Mouse (Mus musculus) neural tube, embryonic 10.5 days (tissue): Measurements from ENCODE around the gene Ttc39d.

ENCODE experiments used
- DNase-seq: peaks from one replicate; pipeline ENCODE4 v3.0.0-alpha.2; 2017; ENCODE audit warnings: low spot score; ENCODE audit errors: extremely low spot score

Ttc39d gene

DNA sequence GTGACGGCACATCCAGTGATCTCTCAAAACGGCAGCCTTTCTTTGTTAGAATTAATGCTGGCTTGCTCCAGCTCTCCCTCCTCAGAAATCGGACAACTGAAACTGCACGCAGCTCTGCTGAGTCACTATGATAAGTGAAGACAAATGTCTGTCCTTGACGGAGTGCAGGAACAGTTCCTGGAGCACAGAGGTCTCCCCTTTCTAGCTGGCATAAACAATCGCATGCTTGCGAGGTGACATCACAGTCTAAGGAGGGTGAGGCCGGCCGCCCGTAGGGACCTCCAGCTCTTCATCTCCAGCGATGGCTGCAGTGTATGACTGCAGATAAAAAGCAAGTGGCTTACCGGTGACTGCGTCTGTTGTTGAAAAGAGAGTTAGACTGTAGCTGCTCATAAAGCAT, 47.9 kb downstream of the Ttc39d start:
- DNase-seq: peak; percentile 15

DNA sequence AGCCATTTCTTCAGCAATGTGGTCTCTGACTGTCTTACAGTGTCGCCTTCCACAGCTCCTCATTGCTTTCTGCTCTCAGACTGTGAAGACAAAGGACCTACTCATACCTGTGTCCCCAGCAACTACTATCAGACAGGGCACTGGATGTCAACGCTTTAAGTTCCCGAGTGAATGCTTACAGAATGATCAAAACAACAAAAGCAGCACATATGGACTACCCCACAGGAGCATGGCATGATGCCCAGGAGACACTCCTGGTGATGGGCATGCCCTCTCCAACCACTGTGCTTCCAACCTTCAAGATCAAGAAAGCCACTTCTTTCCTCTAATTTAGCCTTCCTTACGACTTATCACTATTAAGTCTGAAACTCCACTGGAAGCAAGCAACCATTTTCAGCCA, 59.8 kb downstream of the Ttc39d start:
- no peak for DNase-seq
